ENCODE assay signal across 15 mouse cellular contexts in the genomic region with DNA sequence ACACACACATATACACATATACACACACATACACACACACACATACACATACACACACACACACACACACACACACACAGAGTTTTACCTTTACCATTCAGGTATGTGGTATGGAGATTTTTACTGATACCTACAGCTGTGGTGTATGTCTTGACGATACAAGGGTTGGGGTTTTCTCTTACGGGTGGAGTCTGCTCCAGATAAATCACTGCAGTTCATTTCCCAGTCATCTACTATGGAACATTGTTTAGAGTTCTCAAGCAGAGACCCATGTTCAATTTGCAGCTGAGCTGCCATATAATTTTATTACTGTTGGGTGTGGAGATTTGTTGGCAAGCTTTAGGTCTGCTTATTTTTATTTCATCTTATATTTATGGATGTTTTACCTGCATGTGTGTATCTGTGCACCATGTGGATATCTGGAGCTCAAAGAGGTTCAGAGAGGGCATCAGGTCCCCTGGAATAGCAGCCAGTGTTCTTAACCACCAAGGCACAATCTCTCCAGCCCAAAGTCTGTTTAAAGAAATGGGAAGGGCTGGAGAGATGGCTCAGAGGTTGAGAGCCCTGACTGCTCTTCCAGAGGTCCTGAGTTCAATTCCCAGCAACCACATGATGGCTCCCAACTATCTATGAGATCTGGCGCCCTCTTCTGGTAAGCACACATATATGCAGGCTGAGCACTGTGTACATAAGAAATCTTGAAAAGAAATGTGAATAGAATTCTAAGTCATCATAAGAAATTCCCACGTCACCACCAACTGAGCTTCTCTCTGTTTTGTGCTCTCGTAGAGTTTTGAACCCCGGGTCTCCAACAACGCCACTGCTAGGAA. TPM values are rescaled to one million over a fixed set of nuclear protein-coding genes. Genes with fewer than 3 reads are reported as not detected.
DNase-seq lines count a peak whose midpoint lies in the region; TF ChIP-seq lines count a peak whose summit lies in the region.
"Had no signal": no experiment of that assay in that cellular context is flagged by ENCODE, and none has a peak within 500 bp of the region (broad histone marks: within the 10 kb centered on the region; RNA-seq: fewer than 3 reads in every experiment).

No protein-coding gene starts in this region.

- H3K4me3 ChIP-seq in kidney, adult 2 months (ENCODE audit: insufficient read depth, low read depth, low read length): no peak overlapping the region
- H3K4me3 ChIP-seq in cortical plate, adult 2 months (ENCODE audit: insufficient read depth, low read length): no peak overlapping the region
- H3K4me3 ChIP-seq: embryonic facial prominence, embryonic 13.5 days; heart, embryonic 15.5 days; megakaryocyte, embryonic 14.5 days had no signal

- DNase-seq in kidney, adult 2 months: no peak
- DNase-seq in kidney, adult 9 months: no peak
- peak; percentile 3 for DNase-seq in thymus, postnatal 25 days
- DNase-seq in thymus, postnatal 14 days: no peak
- DNase-seq in left cerebral cortex, postnatal 36 days (ENCODE audit: low spot score in 2 of 2): no peak
- DNase-seq in heart, postnatal 4 days: no peak
- DNase-seq in urinary bladder, adult 18-20 months (ENCODE audit: low spot score in 2 of 2): no peak
- DNase-seq: cerebellum, postnatal 25 days; gastrocnemius, postnatal 10 days; kidney, postnatal 4 days; thymus, postnatal 4 days had no signal

- intact Hi-C loops in left cerebral cortex, postnatal 36 days (cut with DNase I): no loop called here

- no peak overlapping the region for H3K27ac ChIP-seq in kidney, adult 2 months (ENCODE audit: insufficient read depth, low read depth, low read length)
- H3K27ac ChIP-seq in cortical plate, adult 2 months (ENCODE audit: insufficient read depth, low read length): no peak overlapping the region
- H3K27ac ChIP-seq: embryonic facial prominence, embryonic 13.5 days; heart, embryonic 15.5 days had no signal

- no peaks in the 10 kb centered on the region for H3K4me1 ChIP-seq in kidney, adult 2 months (ENCODE audit: control insufficient read depth, insufficient read depth, low read length)
- H3K4me1 ChIP-seq in cortical plate, adult 2 months (ENCODE audit: control insufficient read depth, insufficient read depth, low read length): no peaks in the 10 kb centered on the region
- H3K4me1 ChIP-seq: embryonic facial prominence, embryonic 13.5 days; heart, embryonic 15.5 days had no signal

- WGBS in kidney, adult 2 months: 80% methylated on average over 7 of the region's 7 CpGs

- peak; percentile 29; the same call in 1 of the 2 replicates for TF ChIP-seq CTCF in kidney, adult 2 months (conservative IDR thresholded peaks at IDR 0.05; ENCODE audit: insufficient read depth, insufficient read length, low read depth, low read length)
- peak; percentile 9; the same call in 1 of the 2 replicates for TF ChIP-seq CTCF in cortical plate, adult 2 months (IDR thresholded peaks at IDR 0.05; ENCODE audit: extremely low read depth, insufficient read depth, low read length)

- no peak for TF ChIP-seq POLR2A in kidney, adult 2 months (IDR thresholded peaks at IDR 0.05; ENCODE audit: low read depth, low read length)
- TF ChIP-seq POLR2A in cortical plate, adult 2 months (IDR thresholded peaks at IDR 0.05; ENCODE audit: extremely low read depth, insufficient read depth, low read length): no peak

- H3K27me3 ChIP-seq in kidney, adult 2 months (replicated peaks; ENCODE audit: control insufficient read depth, insufficient read depth, low read length): no peaks in the 10 kb centered on the region; the same call in 1 of the 2 replicates
- H3K27me3 ChIP-seq: embryonic facial prominence, embryonic 13.5 days; heart, embryonic 15.5 days; megakaryocyte, embryonic 14.5 days had no signal

- no peaks in the 10 kb centered on the region for H3K36me3 ChIP-seq in kidney, adult 2 months (ENCODE audit: control insufficient read depth, insufficient read depth, low read length)
- H3K36me3 ChIP-seq: embryonic facial prominence, embryonic 13.5 days; heart, embryonic 15.5 days had no signal

RNA-seq across cellular contexts. Expression of gene Mtus2, which starts 28.2 kb away (rescaled TPM):
- 0.80 and 0.98 TPM in 2 replicates for polyA plus RNA-seq in kidney, adult 2 months (2012; rRNA removed)
- polyA plus RNA-seq in cortical plate, adult 2 months (2012; rRNA removed): 22.5 and 24.5 TPM in 2 replicates
- total RNA-seq in left cerebral cortex, postnatal 36 days (2021): 10 to 100 TPM; 39.9 to 41.4 TPM
- total RNA-seq in heart, postnatal 4 days (2021): 100 to 1,000 TPM; 116 to 127 TPM

RNA-seq across cellular contexts. Expression of gene Slc46a3, which starts 34.3 kb away (rescaled TPM):
- 36.9 and 48.5 TPM in 2 replicates for polyA plus RNA-seq in kidney, adult 2 months (2012; rRNA removed)
- polyA plus RNA-seq in cortical plate, adult 2 months (2012; rRNA removed): 14.5 and 15.3 TPM in 2 replicates
- 1 to 10 TPM; 7.4 to 7.6 TPM for total RNA-seq in left cerebral cortex, postnatal 36 days (2021)
- total RNA-seq in heart, postnatal 4 days (2021): 1 to 10 TPM; 3.1 to 3.7 TPM
